Mouse (Mus musculus): ENCODE results near the gene Wdr34.

Wdr34 gene

GRCm38 (mm10) chr2:30026997-30027396 is 21.7 kb downstream of the Wdr34 start:
- DNase-seq, result no peak

GRCm38 (mm10) chr2:30025454-30025853 is 23.2 kb downstream of the Wdr34 start:
- no peak for DNase-seq

GRCm38 (mm10) chr2:30014326-30014966 is 34.2 kb downstream of the Wdr34 start:
- DNase-seq, result no peak

GRCm38 (mm10) chr2:30010840-30011281 is 37.8 kb downstream of the Wdr34 start:
- no peak for DNase-seq

GRCm38 (mm10) chr2:30009101-30009500 is 39.6 kb downstream of the Wdr34 start:
- DNase-seq, result no peak

- no peak for DNase-seq
Observed at GRCm38 (mm10) chr2:29991962-29992361, 56.7 kb downstream of the Wdr34 start.
